Mouse (Mus musculus) sigmoid colon, adult 10 weeks (tissue): Measurements from ENCODE around the gene Plpp6. TPM values are rescaled to one million over a fixed set of nuclear protein-coding genes. Genes with fewer than 3 reads are reported as not detected.

Experiments used
- polyA plus RNA-seq: library from polyadenylated mRNA; stranded (reverse); fragments of 350-450 nt; fragmentation: Illumina TruSeq; extraction: RNeasy Lipid Tissue Mini Kit (QIAGEN cat#74804); gene quantifications from one replicate; pipeline ENCODE4 v1.2.3, GENCODE M21; 2014; ENCODE audit warnings: low read depth, low replicate concordance

Gene Plpp6
- 99.1 TPM for polyA plus RNA-seq

DNA sequence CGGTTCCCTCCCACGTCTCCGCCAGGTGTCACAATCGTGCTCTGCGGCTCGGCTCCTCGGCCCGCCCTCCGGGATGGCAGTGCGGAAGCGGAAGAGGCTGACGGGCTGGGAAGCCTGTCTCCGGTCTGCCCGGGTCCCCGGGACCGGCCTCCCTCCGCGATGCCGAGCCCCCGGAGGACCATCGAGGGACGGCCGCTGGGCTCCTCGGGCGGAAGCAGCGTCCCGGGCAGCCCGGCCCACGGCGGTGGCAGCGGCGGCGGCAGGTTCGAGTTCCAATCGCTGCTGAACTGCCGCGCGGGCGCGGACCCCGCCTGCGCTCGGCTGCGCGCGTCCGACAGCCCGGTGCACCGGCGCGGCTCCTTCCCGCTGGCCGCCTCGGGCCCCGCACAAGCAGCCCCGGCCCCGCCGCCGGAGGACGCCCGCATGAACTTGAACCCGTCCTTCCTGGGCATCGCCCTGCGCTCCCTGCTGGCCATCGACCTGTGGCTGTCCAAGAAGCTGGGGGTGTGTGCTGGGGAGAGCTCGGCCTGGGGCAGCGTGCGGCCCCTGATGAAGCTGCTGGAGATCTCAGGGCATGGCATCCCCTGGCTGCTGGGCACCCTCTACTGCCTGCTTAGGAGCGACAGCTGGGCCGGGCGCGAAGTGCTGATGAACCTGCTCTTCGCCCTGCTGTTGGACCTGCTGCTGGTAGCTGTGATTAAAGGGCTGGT is at the start of gene Plpp6:
Gene Plpp6 (plus strand): TSS at position 112 of the 710 bp plus-strand sequence.

DNA sequence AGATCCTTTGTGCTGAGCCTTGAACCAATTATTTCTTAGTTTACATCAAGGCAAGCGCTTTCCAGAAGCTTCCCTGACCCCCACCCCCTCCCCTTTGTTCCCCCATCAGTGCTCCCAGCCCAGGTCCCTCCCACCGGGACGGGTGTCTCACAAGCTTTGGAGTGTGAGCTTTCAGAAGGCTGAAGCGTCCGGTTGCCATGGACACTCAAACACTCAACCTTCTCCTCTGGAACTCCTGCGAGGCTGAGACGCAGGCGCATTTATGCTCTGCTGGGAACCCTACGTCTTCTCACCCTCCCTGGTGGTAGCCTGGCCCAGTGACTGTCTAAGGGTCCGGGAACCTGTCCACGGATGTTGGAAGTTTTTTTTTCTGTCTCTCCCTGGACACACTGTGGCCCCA is 3.9 kb downstream of the Plpp6 start, which contains the start of gene 4430402I18Rik:
Gene 4430402I18Rik (minus strand): TSS at position 149 of the 400 bp plus-strand sequence.

DNA sequence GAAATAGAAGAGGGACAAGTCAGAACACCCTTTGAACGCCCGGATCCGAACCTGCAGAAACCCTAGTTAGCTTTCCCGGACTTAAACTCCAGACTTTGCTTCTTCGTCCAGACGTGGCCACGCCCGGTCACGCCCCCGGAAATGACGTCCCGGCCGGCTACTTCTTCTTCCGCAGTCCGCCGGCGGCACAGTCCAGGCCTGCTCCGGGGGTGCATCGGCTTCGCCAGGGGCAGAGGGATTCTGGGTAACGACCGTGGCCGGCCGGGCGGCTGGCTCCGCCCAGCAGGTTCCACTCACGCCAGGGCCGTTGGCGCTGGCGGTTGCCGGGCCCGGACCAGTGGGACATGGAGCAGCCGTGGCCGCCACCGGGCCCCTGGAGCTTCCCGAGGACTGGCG is 26.4 kb downstream of the Plpp6 start, which contains the start of gene Cdc37l1:
Gene Cdc37l1 (plus strand): TSS at position 159 of the 396 bp plus-strand sequence.

Other genes with a start within 250 kb of the Plpp6 start
- gene Slc1a1, start 128.9 kb upstream of the Plpp6 start, polyA plus RNA-seq, result 54.1 TPM
- 1.8 TPM for gene 4430402I18Rik, start 3.8 kb downstream of the Plpp6 start, polyA plus RNA-seq
- 79.3 TPM for gene Cdc37l1, start 26.4 kb downstream of the Plpp6 start, polyA plus RNA-seq
- 375 TPM for gene Ak3, start 84.0 kb downstream of the Plpp6 start, polyA plus RNA-seq
- 1.7 TPM for gene Rcl1, start 137.4 kb downstream of the Plpp6 start, polyA plus RNA-seq